Mouse (Mus musculus) MEL (cell line): Measurements from ENCODE around the gene Hnrnpr. TPM values are rescaled to one million over a fixed set of nuclear protein-coding genes. Genes with fewer than 3 reads are reported as not detected.

Experiments used
- DNase-seq: peaks from one replicate; pipeline ENCODE4 v3.0.0; 2011; ENCODE audit warnings: low read depth, low spot score
- H3K27ac ChIP-seq: 2 replicates; pipeline ENCODE4 v1.5.1; 2012; ENCODE audit warnings: low read depth, mild to moderate bottlenecking, control low read depth, low read length, moderate library complexity; ENCODE audit not compliant: control insufficient read depth
- H3K27me3 ChIP-seq, 2 experiments: fragments of 150-350 bp in 1 of 2; sonication (generic) in 1 of 2; 2 replicates each; pipeline ENCODE4 v1.6.1; 2012; ENCODE audit warnings: low read length in 2 of 2, mild to moderate bottlenecking in 2 of 2, improper control_type of control experiment in 1 of 2, moderate library complexity in 1 of 2; ENCODE audit not compliant: insufficient read depth in 2 of 2, control insufficient read depth in 1 of 2
- H3K36me3 ChIP-seq, 2 experiments: 2 replicates each; pipeline ENCODE4 v1.6.1; 2012 to 2014; ENCODE audit warnings: low read length in 2 of 2, improper control_type of control experiment in 1 of 2, inconsistent platforms in 1 of 2, mild to moderate bottlenecking in 1 of 2; ENCODE audit not compliant: insufficient read depth in 2 of 2, control insufficient read depth in 1 of 2
- H3K4me1 ChIP-seq, 2 experiments: fragments of 150-350 bp in 1 of 2; sonication (generic) in 1 of 2; 2 replicates each; pipeline ENCODE4 v1.6.1; 2012; ENCODE audit warnings: low read length in 2 of 2, improper control_type of control experiment in 1 of 2, mild to moderate bottlenecking in 1 of 2; ENCODE audit not compliant: insufficient read depth in 2 of 2, control insufficient read depth in 1 of 2
- H3K4me3 ChIP-seq, 2 experiments: fragments of 150-350 bp in 1 of 2; sonication (generic) in 1 of 2; 2 replicates each; pipeline ENCODE4 v1.5.1; 2012; ENCODE audit warnings: low read depth in 2 of 2, low read length in 2 of 2, mild to moderate bottlenecking in 2 of 2, moderate library complexity in 2 of 2, control low read depth in 1 of 2, improper control_type of control experiment in 1 of 2; ENCODE audit not compliant: control insufficient read depth in 1 of 2, insufficient read depth in 1 of 2
- H3K79me2 ChIP-seq: 2 replicates; pipeline ENCODE4 v1.6.1; 2012; ENCODE audit warnings: mild to moderate bottlenecking, low read length, moderate library complexity; ENCODE audit not compliant: control insufficient read depth, poor library complexity, insufficient read depth
- H3K9ac ChIP-seq: 2 replicates; pipeline ENCODE4 v1.6.1; 2012; ENCODE audit warnings: low read depth, mild to moderate bottlenecking, control low read depth, low read length, moderate library complexity; ENCODE audit not compliant: control insufficient read depth, poor library complexity, severe bottlenecking
- H3K9me3 ChIP-seq: fragments of 150-350 bp; sonication (generic); replicated peaks from 2 replicates; pipeline ENCODE4 v1.6.1; 2012; ENCODE audit warnings: mild to moderate bottlenecking, low read length, improper control_type of control experiment, moderate library complexity; ENCODE audit not compliant: insufficient read depth
- BHLHE40 ChIP-seq: IDR thresholded peaks from 2 replicates; pipeline ENCODE4 v1.6.1; 2012; ENCODE audit warnings: low read depth, mild to moderate bottlenecking, inconsistent platforms, low read length, improper control_type of control experiment, borderline replicate concordance
- CHD1 ChIP-seq: IDR thresholded peaks from 2 replicates; pipeline ENCODE4 v1.6.1; 2012; ENCODE audit warnings: low read depth, mild to moderate bottlenecking, inconsistent platforms, low read length, improper control_type of control experiment
- CTCF ChIP-seq, 3 experiments: IDR thresholded peaks in 2 of 3; conservative IDR thresholded peaks in 1 of 3; 2 replicates each; pipeline ENCODE4 v1.5.1; 2011 to 2012; ENCODE audit warnings: low read length in 3 of 3, low read depth in 2 of 3, mild to moderate bottlenecking in 2 of 3, improper control_type of control experiment in 1 of 3, inconsistent platforms in 1 of 3, mixed read lengths in 1 of 3, moderate library complexity in 1 of 3; ENCODE audit not compliant: control insufficient read depth in 1 of 3, insufficient read depth in 1 of 3, poor library complexity in 1 of 3, severe bottlenecking in 1 of 3
- E2F4 ChIP-seq: IDR thresholded peaks from 2 replicates; pipeline ENCODE4 v1.6.1; 2011; ENCODE audit warnings: low read depth, low read length, improper control_type of control experiment, borderline replicate concordance
- ELF1 ChIP-seq: IDR thresholded peaks from 2 replicates; pipeline ENCODE4 v1.6.1; 2014; ENCODE audit warnings: low read depth, mild to moderate bottlenecking, inconsistent platforms, low read length, improper control_type of control experiment, moderate library complexity
- EP300 ChIP-seq, 2 experiments: IDR thresholded peaks; 2 replicates each; pipeline ENCODE4 v1.6.1; 2011; ENCODE audit warnings: improper control_type of control experiment in 2 of 2, low read length in 2 of 2, low read depth in 1 of 2, mild to moderate bottlenecking in 1 of 2
- ETS1 ChIP-seq: IDR thresholded peaks from 2 replicates; pipeline ENCODE4 v1.6.1; 2012; ENCODE audit warnings: low read depth, mild to moderate bottlenecking, inconsistent platforms, low read length, improper control_type of control experiment, moderate library complexity
- GABPA ChIP-seq: IDR thresholded peaks from 2 replicates; pipeline ENCODE4 v1.6.1; 2012; ENCODE audit warnings: low read depth, mild to moderate bottlenecking, inconsistent platforms, low read length, improper control_type of control experiment, moderate library complexity
- HCFC1 ChIP-seq: IDR thresholded peaks from 2 replicates; pipeline ENCODE4 v1.6.1; 2012; ENCODE audit warnings: low read depth, mild to moderate bottlenecking, inconsistent platforms, low read length, improper control_type of control experiment, moderate library complexity
- JUND ChIP-seq: IDR thresholded peaks from 2 replicates; pipeline ENCODE4 v1.6.1; 2011; ENCODE audit warnings: low read depth, mild to moderate bottlenecking, improper control_type of control experiment, low read length
- KAT2A ChIP-seq: conservative IDR thresholded peaks from 2 replicates; pipeline ENCODE4 v1.6.1; 2012; ENCODE audit warnings: low read depth, low read length, improper control_type of control experiment, inconsistent platforms
- MAFK ChIP-seq: IDR thresholded peaks from 2 replicates; pipeline ENCODE4 v1.6.1; 2011; ENCODE audit warnings: low read depth, mild to moderate bottlenecking, low read length, improper control_type of control experiment, borderline replicate concordance
- MAX ChIP-seq: IDR thresholded peaks from 2 replicates; pipeline ENCODE4 v1.6.1; 2011; ENCODE audit warnings: low read length, improper control_type of control experiment
- MAZ ChIP-seq: IDR thresholded peaks from 2 replicates; pipeline ENCODE4 v1.6.1; 2012; ENCODE audit warnings: low read depth, mild to moderate bottlenecking, inconsistent platforms, low read length, improper control_type of control experiment
- MEF2A ChIP-seq: IDR thresholded peaks from 2 replicates; pipeline ENCODE4 v1.6.1; 2014; ENCODE audit warnings: low read depth, mild to moderate bottlenecking, inconsistent platforms, low read length, improper control_type of control experiment; ENCODE audit not compliant: poor library complexity, insufficient replicate concordance, severe bottlenecking; ENCODE audit errors: extremely low read depth
- MXI1 ChIP-seq: IDR thresholded peaks from 2 replicates; pipeline ENCODE4 v1.6.1; 2011; ENCODE audit warnings: mild to moderate bottlenecking, low read depth, low read length, improper control_type of control experiment
- MYB ChIP-seq: IDR thresholded peaks from 2 replicates; pipeline ENCODE4 v1.6.1; 2011; ENCODE audit warnings: mild to moderate bottlenecking, low read depth, low read length, improper control_type of control experiment
- MYC ChIP-seq: IDR thresholded peaks from 2 replicates; pipeline ENCODE4 v1.6.1; 2011; ENCODE audit warnings: low read depth, mild to moderate bottlenecking, low read length, improper control_type of control experiment, moderate library complexity
- NELFE ChIP-seq: IDR thresholded peaks from 2 replicates; pipeline ENCODE4 v1.6.1; 2011; ENCODE audit warnings: low read depth, low read length, improper control_type of control experiment
- NRF1 ChIP-seq: IDR thresholded peaks from 2 replicates; pipeline ENCODE4 v1.6.1; 2014; ENCODE audit warnings: low read depth, mild to moderate bottlenecking, inconsistent platforms, low read length, improper control_type of control experiment, moderate library complexity; ENCODE audit not compliant: poor library complexity, insufficient read depth, severe bottlenecking
- POLR2A ChIP-seq, 2 experiments: IDR thresholded peaks; 2 replicates each; pipeline ENCODE4 v1.6.1; 2011 to 2012; ENCODE audit warnings: low read length in 2 of 2, mild to moderate bottlenecking in 2 of 2, control low read depth in 1 of 2, improper control_type of control experiment in 1 of 2, low read depth in 1 of 2, moderate library complexity in 1 of 2; ENCODE audit not compliant: control insufficient read depth in 1 of 2, insufficient read depth in 1 of 2, poor library complexity in 1 of 2
- POLR2AphosphoS2 ChIP-seq: IDR thresholded peaks from 2 replicates; pipeline ENCODE4 v1.6.1; 2011; ENCODE audit warnings: low read length, improper control_type of control experiment
- POLR2AphosphoS5 ChIP-seq: IDR thresholded peaks from 2 replicates; pipeline ENCODE4 v1.6.1; 2012; ENCODE audit warnings: low read depth, borderline replicate concordance, mild to moderate bottlenecking, inconsistent platforms, low read length, moderate library complexity, mixed read lengths
- RAD21 ChIP-seq: IDR thresholded peaks from 2 replicates; pipeline ENCODE4 v1.6.1; 2011; ENCODE audit warnings: mild to moderate bottlenecking, low read depth, low read length, improper control_type of control experiment
- RCOR1 ChIP-seq: IDR thresholded peaks from 2 replicates; pipeline ENCODE4 v1.6.1; 2012; ENCODE audit warnings: low read depth, mild to moderate bottlenecking, inconsistent platforms, low read length, improper control_type of control experiment
- SIN3A ChIP-seq: IDR thresholded peaks from 2 replicates; pipeline ENCODE4 v1.6.1; 2012; ENCODE audit warnings: low read length, improper control_type of control experiment, inconsistent platforms
- SMC3 ChIP-seq: IDR thresholded peaks from 2 replicates; pipeline ENCODE4 v1.6.1; 2011; ENCODE audit warnings: low read depth, low read length, improper control_type of control experiment
- TAL1 ChIP-seq: IDR thresholded peaks from 2 replicates; pipeline ENCODE4 v1.6.1; 2012; ENCODE audit warnings: mild to moderate bottlenecking, inconsistent platforms, low read length, moderate library complexity, mixed read lengths
- TBP ChIP-seq: IDR thresholded peaks from 2 replicates; pipeline ENCODE4 v1.8.0; 2011; ENCODE audit warnings: low read depth, low read length, improper control_type of control experiment
- TCF12 ChIP-seq: IDR thresholded peaks from 2 replicates; pipeline ENCODE4 v1.6.1; 2014; ENCODE audit warnings: low read depth, mild to moderate bottlenecking, inconsistent platforms, low read length, improper control_type of control experiment, moderate library complexity
- UBTF ChIP-seq: IDR thresholded peaks from 2 replicates; pipeline ENCODE4 v1.6.1; 2012; ENCODE audit warnings: low read depth, mild to moderate bottlenecking, inconsistent platforms, low read length, improper control_type of control experiment, moderate library complexity, borderline replicate concordance; ENCODE audit not compliant: insufficient read depth
- USF1 ChIP-seq: IDR thresholded peaks from 2 replicates; pipeline ENCODE4 v1.6.1; 2014; ENCODE audit warnings: low read depth, mild to moderate bottlenecking, inconsistent platforms, low read length, improper control_type of control experiment, moderate library complexity
- USF2 ChIP-seq, 2 experiments: IDR thresholded peaks; 2 replicates each; pipeline ENCODE4 v1.6.1; 2011 to 2012; ENCODE audit warnings: improper control_type of control experiment in 2 of 2, low read length in 2 of 2, borderline replicate concordance in 1 of 2, inconsistent platforms in 1 of 2, low read depth in 1 of 2, mild to moderate bottlenecking in 1 of 2; ENCODE audit not compliant: insufficient read depth in 1 of 2
- ZC3H11A ChIP-seq: IDR thresholded peaks from 2 replicates; pipeline ENCODE4 v1.6.1; 2012; ENCODE audit warnings: low read depth, mild to moderate bottlenecking, inconsistent platforms, low read length, improper control_type of control experiment
- ZKSCAN1 ChIP-seq: IDR thresholded peaks from 2 replicates; pipeline ENCODE4 v1.6.1; 2012; ENCODE audit warnings: low read depth, mild to moderate bottlenecking, inconsistent platforms, low read length, improper control_type of control experiment, moderate library complexity
- ZNF384 ChIP-seq: IDR thresholded peaks from 2 replicates; pipeline ENCODE4 v1.6.1; 2012; ENCODE audit warnings: low read depth, mild to moderate bottlenecking, inconsistent platforms, low read length, improper control_type of control experiment
- polyA plus RNA-seq, 2 experiments: library from polyadenylated mRNA; stranded (reverse) in 1 of 2; unstranded in 1 of 2; fragments of >175 nt in 1 of 2; fragments of >200 nt in 1 of 2; gene quantifications; 2 replicates each; pipeline versions ENCODE4 v1.2.1 to v1.2.4; 2012; ENCODE audit warnings: low replicate concordance in 2 of 2, low read depth in 1 of 2; ENCODE audit not compliant: insufficient read length in 2 of 2, insufficient read depth in 1 of 2, missing spikeins in 1 of 2
- total RNA-seq: library from RNA; depleted of rRNA; stranded (reverse); fragments of 300-350 nt; gene quantifications from 2 replicates; pipeline ENCODE4 v1.2.3, GENCODE M21; 2012

The Hnrnpr gene
- total and polyA plus RNA-seq, 3 experiments: 97.2 to 366 (median 148) TPM

- H3K36me3 ChIP-seq: peaks cover 19 to 25% of the 10 kb centered on the region in 2 experiments
- H3K27me3 ChIP-seq: no peaks in the 10 kb centered on the region
- peak overlapping the region; percentile 100 for H3K9ac ChIP-seq
- H3K79me2 ChIP-seq: peaks cover 44% of the 10 kb centered on the region
- H3K4me3 ChIP-seq: peak overlapping the region; percentile 26 to 69
- no peak overlapping the region for H3K27ac ChIP-seq
- DNase-seq: peak; percentile 54
- H3K4me1 ChIP-seq: peaks cover 10 to 15% of the 10 kb centered on the region in 2 experiments; a peak in 2 of 4 replicates
- no peaks in the 10 kb centered on the region for H3K9me3 ChIP-seq
- TF ChIP-seq MYB: no peak
- no peak for TF ChIP-seq ELF1
- peak; percentile 46; the same call in 1 of the 2 replicates for TF ChIP-seq SIN3A
- TF ChIP-seq KAT2A: no peak
- no peak for TF ChIP-seq MAZ
- 0 out of 2 replicates have a peak, but pooled peaks have one; percentile 9 for TF ChIP-seq MAX
- no peak for TF ChIP-seq CTCF (IDR thresholded peaks at IDR 0.05 in 2 of 3, conservative IDR thresholded peaks at IDR 0.05 in 1 of 3; ENCODE audit: control insufficient read depth in 1 of 3, insufficient read depth in 1 of 3, low read depth in 2 of 3, low read length in 3 of 3, poor library complexity in 1 of 3, severe bottlenecking in 1 of 3)
- TF ChIP-seq MXI1: no peak
- no peak for TF ChIP-seq JUND
- no peak for TF ChIP-seq HCFC1
- no peak for TF ChIP-seq USF2 (IDR thresholded peaks at IDR 0.05; ENCODE audit: borderline replicate concordance in 1 of 2, insufficient read depth in 1 of 2, low read depth in 1 of 2, low read length in 2 of 2)
- TF ChIP-seq EP300 (IDR thresholded peaks at IDR 0.05; ENCODE audit: low read depth in 1 of 2, low read length in 2 of 2): no peak
- TF ChIP-seq USF1: no peak
- no peak for TF ChIP-seq BHLHE40
- 0 out of 2 replicates have a peak, but pooled peaks have one; percentile 27 for TF ChIP-seq MYC
- TF ChIP-seq POLR2AphosphoS2: no peak
- TF ChIP-seq POLR2A (IDR thresholded peaks at IDR 0.05; ENCODE audit: control insufficient read depth in 1 of 2, insufficient read depth in 1 of 2, low read depth in 1 of 2, low read length in 2 of 2, poor library complexity in 1 of 2): no peak
- no peak for TF ChIP-seq TBP
- no peak for TF ChIP-seq TAL1
- no peak for TF ChIP-seq POLR2AphosphoS5
- TF ChIP-seq CHD1: no peak; the same call in 1 of the 2 replicates
- no peak for TF ChIP-seq GABPA
- TF ChIP-seq TCF12: no peak
- no peak for TF ChIP-seq UBTF
- TF ChIP-seq ETS1: no peak
- no peak for TF ChIP-seq E2F4
- no peak for TF ChIP-seq NELFE
- peak; percentile 41; the same call in 1 of the 2 replicates for TF ChIP-seq MAFK
- TF ChIP-seq ZC3H11A: no peak
- TF ChIP-seq MEF2A: no peak
- TF ChIP-seq NRF1: no peak
- no peak for TF ChIP-seq SMC3
- no peak for TF ChIP-seq RCOR1
- no peak for TF ChIP-seq ZNF384
- TF ChIP-seq RAD21: no peak
- no peak for TF ChIP-seq ZKSCAN1
Measured at GRCm38 (mm10) chr4:136312616-136313015, 1.9 kb downstream of the Hnrnpr start.
